Mouse (Mus musculus) heart, postnatal 0 days (tissue): ENCODE results near the gene Sh3gl2. TPM values are rescaled to one million over a fixed set of nuclear protein-coding genes. Genes with fewer than 3 reads are reported as not detected.

Source experiments
- ATAC-seq: fragments of 200-750 bp; cut with Nextera tagmentation; 2 replicates; pipeline ENCODE4 v1.8.0; 2017; ENCODE audit warnings: low read depth, moderate number of reproducible peaks, moderate library complexity; ENCODE audit not compliant: insufficient read depth
- DNase-seq: peaks from one replicate; pipeline ENCODE4 v3.0.0-alpha.2; 2016; ENCODE audit warnings: low spot score
- H3K27ac ChIP-seq: fragments of 300-500 bp; sonication (generic); 2 replicates; pipeline ENCODE4 v1.5.1; 2014; ENCODE audit warnings: low read depth, mild to moderate bottlenecking
- H3K27me3 ChIP-seq: fragments of 300-500 bp; sonication (generic); 2 replicates; pipeline ENCODE4 v1.6.1; 2014; ENCODE audit warnings: low read length, mixed read lengths; ENCODE audit not compliant: control insufficient read depth, insufficient read depth
- H3K36me3 ChIP-seq: fragments of 300-500 bp; sonication (generic); replicated peaks from 2 replicates; pipeline ENCODE4 v1.6.1; 2014; ENCODE audit warnings: low read length, mixed read lengths; ENCODE audit not compliant: control insufficient read depth, insufficient read depth
- H3K4me1 ChIP-seq: fragments of 300-500 bp; sonication (generic); 2 replicates; pipeline ENCODE4 v1.6.1; 2014; ENCODE audit warnings: antibody characterized with exemption; ENCODE audit not compliant: control insufficient read depth, insufficient read depth
- H3K4me2 ChIP-seq: fragments of 300-500 bp; sonication (generic); 2 replicates; pipeline ENCODE4 v1.6.1; 2014; ENCODE audit warnings: low read depth, mild to moderate bottlenecking, low read length, moderate library complexity
- H3K4me3 ChIP-seq: fragments of 300-500 bp; sonication (generic); 2 replicates; pipeline ENCODE4 v1.5.1; 2014; ENCODE audit warnings: low read depth, low read length
- H3K9ac ChIP-seq: fragments of 300-500 bp; sonication (generic); replicated peaks from 2 replicates; pipeline ENCODE4 v1.6.1; 2014; ENCODE audit warnings: low read depth, low read length, mixed read lengths
- H3K9me3 ChIP-seq: fragments of 300-500 bp; sonication (generic); replicated peaks from 2 replicates; pipeline ENCODE4 v1.6.1; 2016; ENCODE audit warnings: low read length; ENCODE audit not compliant: control insufficient read depth
- CTCF ChIP-seq: IDR thresholded peaks from 2 replicates; pipeline ENCODE4 v1.5.1; 2016; ENCODE audit warnings: antibody characterized with exemption, control low read depth, low read depth
- EP300 ChIP-seq: IDR thresholded peaks from 2 replicates; pipeline ENCODE4 v1.6.1; 2016; ENCODE audit warnings: antibody characterized with exemption, low read depth
- WGBS: fragments of 180-500 bp; shearing (Covaris S2); extraction: QIAGEN DNeasy Blood & Tissue Kit; methylation state at CpG from one replicate; pipeline ENCODE4 v1.1.7; 2014; 5-methylcytosine and 5-hydroxymethylcytosine counted together
- polyA plus RNA-seq: library from polyadenylated mRNA; unstranded; fragments of >200 nt; fragmentation: Nextera tagmentation; extraction: Ambion mirVana; gene quantifications from 2 replicates; pipeline ENCODE4 v1.2.1, GENCODE M21; 2015
- total RNA-seq: library from RNA; depleted of rRNA; stranded (reverse); fragments of >200 nt; gene quantifications from 2 replicates; pipeline ENCODE4 v1.2.3, GENCODE M21; 2014; ENCODE audit warnings: low replicate concordance

Sh3gl2 gene
- total and polyA plus RNA-seq, 2 experiments from 2014 or later, result 0.34 to 1.9 TPM

DNA sequence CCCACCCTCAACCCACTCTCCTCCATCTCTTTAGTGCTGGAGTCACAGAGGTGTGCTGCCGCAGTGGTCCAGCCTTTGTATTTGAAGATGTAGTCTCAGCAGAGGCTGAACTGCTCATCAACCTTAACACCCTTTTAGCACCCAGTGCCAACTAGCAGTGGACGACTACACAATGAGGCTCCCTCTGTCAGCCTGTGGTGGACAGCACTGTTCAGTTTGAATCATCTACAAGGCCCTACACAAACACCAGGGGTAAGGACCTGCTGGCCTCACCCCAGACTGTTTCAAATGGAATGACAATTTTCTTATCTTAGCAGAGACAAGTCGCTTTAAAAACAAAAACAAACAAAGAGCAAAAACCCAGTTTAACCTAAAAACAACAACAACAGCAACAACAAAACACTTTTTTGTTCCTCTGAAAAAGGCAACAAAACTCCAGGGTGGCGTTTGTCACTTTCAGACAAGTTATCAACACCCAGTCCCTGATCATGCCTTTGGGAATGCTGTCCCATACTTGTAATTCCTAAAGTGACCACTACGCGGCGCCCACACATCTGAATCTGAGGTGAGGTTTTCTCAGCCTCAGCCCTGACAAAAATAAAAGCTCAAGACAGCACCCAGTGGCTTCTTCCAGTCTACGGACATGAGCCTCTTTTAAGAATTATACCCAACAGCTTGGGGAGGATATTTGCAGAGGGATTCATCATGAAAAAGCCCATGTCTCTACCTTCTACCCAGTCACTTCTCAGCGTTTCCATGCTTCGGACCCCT is 199.7 kb downstream of the Sh3gl2 start:
- ATAC-seq (no peak), DNase-seq (peak; percentile 17)
- 33% methylated on average over 10 of the region's 10 CpGs for WGBS
- H3K36me3 ChIP-seq, result no peaks in the 10 kb centered on the region
- H3K27me3 ChIP-seq, result no peaks in the 10 kb centered on the region; the same call in 1 of the 2 replicates
- no peaks in the 10 kb centered on the region for H3K9me3 ChIP-seq
- H3K4me1 ChIP-seq, result no peaks in the 10 kb centered on the region
- H3K9ac ChIP-seq, result no peak overlapping the region
- no peak overlapping the region for H3K27ac ChIP-seq
- no peak overlapping the region for H3K4me3 ChIP-seq
- TF ChIP-seq CTCF (peak; percentile 84), EP300 (no peak)
- no peak overlapping the region for H3K4me2 ChIP-seq

DNA sequence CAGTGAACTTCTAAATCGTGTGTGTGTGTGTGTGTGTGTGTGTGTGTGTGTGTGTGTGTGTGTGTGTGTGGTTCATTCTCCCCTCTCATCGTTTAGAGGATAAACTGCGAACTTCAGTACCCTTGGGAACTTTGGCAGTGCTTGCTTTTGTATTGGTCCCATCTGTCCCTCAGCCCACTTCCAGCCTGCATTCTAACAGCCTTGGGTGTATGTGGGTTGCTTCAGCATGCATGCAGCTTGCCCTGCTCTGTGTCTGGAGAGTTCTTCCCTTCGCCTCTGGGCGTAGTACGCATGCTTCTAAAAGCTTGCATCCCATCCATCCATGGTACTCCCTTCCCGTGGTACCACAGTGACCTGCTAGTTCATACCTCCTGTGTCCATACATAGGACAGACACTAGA is 200.3 kb downstream of the Sh3gl2 start:
- no peaks in the 10 kb centered on the region for H3K9me3 ChIP-seq
- DNase-seq, result no peak
- TF ChIP-seq EP300, result no peak
- no peak for TF ChIP-seq CTCF
- no peaks in the 10 kb centered on the region for H3K36me3 ChIP-seq
- H3K4me2 ChIP-seq, result no peak overlapping the region
- 74% methylated on average over 7 of the region's 7 CpGs for WGBS
- no peak for ATAC-seq
- H3K4me1 ChIP-seq, result no peaks in the 10 kb centered on the region
- no peak overlapping the region for H3K9ac ChIP-seq
- no peaks in the 10 kb centered on the region; the same call in 1 of the 2 replicates for H3K27me3 ChIP-seq
- no peak overlapping the region for H3K4me3 ChIP-seq
- no peak overlapping the region for H3K27ac ChIP-seq

DNA sequence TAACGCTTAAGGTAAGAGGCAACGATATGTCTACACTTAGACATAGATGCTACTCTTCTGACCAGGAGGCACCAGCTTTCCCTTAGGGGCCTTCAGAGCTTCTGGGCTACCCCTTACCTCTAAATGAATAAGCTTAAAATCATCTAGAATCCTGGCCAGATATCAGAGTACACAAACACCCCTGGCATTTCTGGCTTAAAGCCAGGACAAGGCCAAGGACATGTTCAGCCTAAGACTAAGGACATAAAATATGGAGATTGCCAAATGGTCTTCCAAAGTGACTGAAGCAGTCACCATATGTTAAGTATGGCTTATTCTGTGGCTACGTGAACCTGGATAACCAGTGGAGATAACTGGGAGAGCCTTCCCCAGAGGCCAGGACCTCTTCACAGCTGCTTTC is 211.5 kb downstream of the Sh3gl2 start:
- no peaks in the 10 kb centered on the region for H3K36me3 ChIP-seq
- no peak overlapping the region for H3K4me2 ChIP-seq
- no peak overlapping the region for H3K27ac ChIP-seq
- no peak overlapping the region for H3K9ac ChIP-seq
- no peaks in the 10 kb centered on the region for H3K9me3 ChIP-seq
- WGBS, result 69% methylated on average over 3 of the region's 3 CpGs
- no peak overlapping the region for H3K4me3 ChIP-seq
- TF ChIP-seq CTCF (no peak), EP300 (no peak)
- ATAC-seq (no peak), DNase-seq (no peak)
- no peaks in the 10 kb centered on the region for H3K27me3 ChIP-seq
- no peaks in the 10 kb centered on the region for H3K4me1 ChIP-seq

DNA sequence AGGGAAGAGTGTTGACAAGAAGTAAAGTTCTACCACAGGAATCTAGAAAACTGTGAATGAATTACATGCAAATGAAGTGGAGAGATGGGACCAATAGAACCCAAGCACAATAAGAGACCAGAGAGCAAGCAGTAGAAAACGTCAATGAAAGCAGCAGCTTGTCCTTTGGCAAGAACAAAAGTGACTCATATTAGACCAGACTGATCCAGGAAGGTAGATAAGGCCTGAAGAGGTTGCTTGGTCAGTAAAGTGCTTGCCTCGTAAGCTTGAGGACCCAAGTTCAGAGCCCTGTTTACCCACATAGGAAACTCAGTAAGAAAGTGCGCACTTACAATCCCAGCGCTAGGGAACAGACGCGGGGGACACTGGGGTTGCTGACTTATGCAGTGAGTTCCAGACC is 215.5 kb downstream of the Sh3gl2 start:
- no peak overlapping the region for H3K27ac ChIP-seq
- ATAC-seq, result no peak
- H3K36me3 ChIP-seq, result no peaks in the 10 kb centered on the region
- DNase-seq, result no peak
- H3K4me1 ChIP-seq, result no peaks in the 10 kb centered on the region
- H3K9me3 ChIP-seq, result no peaks in the 10 kb centered on the region
- WGBS, result 72% methylated on average over 6 of the region's 6 CpGs
- no peak for TF ChIP-seq EP300
- no peak for TF ChIP-seq CTCF
- no peak overlapping the region for H3K4me2 ChIP-seq
- H3K4me3 ChIP-seq, result no peak overlapping the region
- no peak overlapping the region for H3K9ac ChIP-seq
- no peaks in the 10 kb centered on the region for H3K27me3 ChIP-seq

DNA sequence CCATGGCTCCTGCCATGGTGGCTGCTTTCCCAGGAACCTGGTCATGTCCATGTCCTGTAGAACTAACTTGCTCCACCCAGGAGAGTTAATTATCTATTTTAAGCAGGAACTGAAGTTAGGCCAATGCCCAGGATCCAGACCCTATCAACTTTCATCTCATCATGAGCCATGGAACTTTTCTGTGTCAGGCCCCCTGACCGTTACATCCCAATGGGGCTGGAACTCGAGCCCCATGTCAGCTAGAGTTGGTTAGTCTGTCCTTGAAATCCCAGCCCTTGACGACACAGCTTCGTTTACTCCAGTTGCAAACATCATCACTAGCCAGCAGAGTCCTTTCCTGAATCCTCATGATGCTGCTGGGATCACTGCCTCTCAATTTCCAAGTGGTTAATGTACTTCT is 221.3 kb downstream of the Sh3gl2 start:
- H3K9me3 ChIP-seq, result no peaks in the 10 kb centered on the region
- H3K4me2 ChIP-seq, result no peak overlapping the region
- WGBS, result 69% methylated on average over 4 of the region's 4 CpGs
- DNase-seq (no peak), ATAC-seq (no peak)
- no peak overlapping the region for H3K27ac ChIP-seq
- TF ChIP-seq CTCF (no peak), EP300 (no peak)
- no peak overlapping the region for H3K4me3 ChIP-seq
- H3K27me3 ChIP-seq, result no peaks in the 10 kb centered on the region
- no peaks in the 10 kb centered on the region for H3K36me3 ChIP-seq
- H3K4me1 ChIP-seq, result no peaks in the 10 kb centered on the region
- H3K9ac ChIP-seq, result no peak overlapping the region

DNA sequence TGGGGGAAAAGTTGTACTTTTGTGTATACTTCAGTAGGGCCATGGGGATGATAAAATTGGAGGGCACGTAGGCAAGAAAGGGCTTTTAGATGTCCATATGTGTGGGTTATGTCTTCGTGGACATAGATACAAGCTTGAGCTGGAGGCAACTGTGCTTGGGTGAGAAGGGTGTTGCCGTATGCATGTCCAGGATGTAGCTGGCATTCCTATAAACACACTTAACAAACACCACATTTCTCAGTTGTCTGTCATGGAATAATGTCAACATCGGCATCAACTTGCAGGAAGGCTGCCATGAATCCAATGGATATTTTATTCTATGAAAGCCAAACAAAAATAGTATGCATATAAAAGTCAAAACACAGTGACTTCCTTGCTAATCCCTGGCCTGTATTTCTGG is 227.9 kb downstream of the Sh3gl2 start:
- Histone ChIP-seq H3K4me1 (no peaks in the 10 kb centered on the region), H3K9ac (no peak overlapping the region), H3K4me2 (no peak overlapping the region), H3K9me3 (no peaks in the 10 kb centered on the region), H3K4me3 (no peak overlapping the region), H3K27me3 (no peaks in the 10 kb centered on the region), H3K36me3 (no peaks in the 10 kb centered on the region), H3K27ac (no peak overlapping the region)
- 80% methylated on average over 4 of the region's 4 CpGs for WGBS
- ATAC-seq (no peak), DNase-seq (no peak)
- TF ChIP-seq CTCF (no peak), EP300 (no peak)
